Mouse (Mus musculus) cerebral cortex, adult 2 months (tissue): ENCODE results near the gene Lclat1.

Experiments used
- WGBS: fragments of 180-500 bp; shearing (Covaris S2); methylation state at CpG from one replicate; pipeline ENCODE4 v1.1.7; 2018; 5-methylcytosine and 5-hydroxymethylcytosine counted together

Lclat1 gene

GRCm38 (mm10) chr17:73142445-73142844 is 34.7 kb downstream of the Lclat1 start:
- WGBS: 87% methylated on average over 2 of the region's 2 CpGs

DNA sequence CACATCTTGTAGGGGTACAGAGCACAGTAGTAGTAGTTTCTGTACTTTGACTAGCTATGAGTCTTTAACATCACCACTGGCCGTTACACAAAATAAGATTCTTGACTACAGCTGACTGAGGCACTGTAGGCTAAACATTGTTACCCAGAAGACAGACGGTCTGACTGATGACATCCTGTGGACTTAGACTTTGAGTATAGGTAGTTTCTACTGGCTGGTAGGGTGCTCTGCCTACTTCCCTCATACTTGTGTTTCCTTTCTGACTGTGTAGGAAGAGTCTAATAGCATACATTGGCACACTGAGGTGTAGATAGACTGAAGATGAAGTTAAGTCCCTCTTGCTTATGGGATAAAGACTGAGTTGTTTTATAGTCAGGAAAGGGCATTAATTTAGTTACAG is 37.6 kb downstream of the Lclat1 start:
- 93% methylated on average over 2 of the region's 2 CpGs for WGBS

- WGBS: 74% methylated on average over 2 of the region's 2 CpGs
Measured at GRCm38 (mm10) chr17:73148607-73149006, 40.8 kb downstream of the Lclat1 start.

DNA sequence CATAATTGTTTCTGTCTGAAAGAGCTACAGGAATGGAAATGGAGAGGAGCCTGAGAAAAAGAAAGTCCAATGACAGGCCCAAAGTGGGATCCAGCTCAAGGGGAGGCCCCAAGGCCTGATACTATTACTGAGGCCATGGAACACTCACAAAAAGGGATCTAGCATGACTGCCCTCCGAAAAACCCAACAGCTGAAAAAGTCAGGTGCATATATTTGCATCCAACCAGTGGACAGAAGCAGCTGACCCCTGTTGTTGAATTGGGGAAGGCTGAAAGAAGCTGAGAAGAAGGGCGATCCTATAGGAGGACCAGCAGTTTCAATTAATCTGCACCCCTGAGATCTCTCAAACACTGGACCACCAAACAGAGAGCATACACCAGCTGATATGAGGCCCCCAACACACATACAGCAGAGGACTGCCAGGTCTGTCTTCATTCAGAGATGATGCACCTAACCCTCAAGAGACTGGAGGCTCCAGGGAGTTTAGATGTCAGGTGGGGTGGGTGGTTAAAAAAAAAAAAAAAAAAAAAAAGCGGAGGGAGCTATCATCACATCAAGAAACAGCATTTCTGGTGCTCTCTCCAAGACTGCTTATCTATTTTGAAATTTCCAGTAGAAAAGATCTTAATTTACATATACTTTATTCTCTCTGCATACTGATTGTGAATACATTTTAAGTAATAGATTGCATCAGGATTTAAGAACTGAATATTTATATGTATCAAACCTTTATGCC is 45.2 kb downstream of the Lclat1 start:
- 86% methylated on average over 3 of the region's 3 CpGs for WGBS

GRCm38 (mm10) chr17:73153672-73154071 is 45.9 kb downstream of the Lclat1 start:
- WGBS: 87% methylated on average over 2 of the region's 2 CpGs

DNA sequence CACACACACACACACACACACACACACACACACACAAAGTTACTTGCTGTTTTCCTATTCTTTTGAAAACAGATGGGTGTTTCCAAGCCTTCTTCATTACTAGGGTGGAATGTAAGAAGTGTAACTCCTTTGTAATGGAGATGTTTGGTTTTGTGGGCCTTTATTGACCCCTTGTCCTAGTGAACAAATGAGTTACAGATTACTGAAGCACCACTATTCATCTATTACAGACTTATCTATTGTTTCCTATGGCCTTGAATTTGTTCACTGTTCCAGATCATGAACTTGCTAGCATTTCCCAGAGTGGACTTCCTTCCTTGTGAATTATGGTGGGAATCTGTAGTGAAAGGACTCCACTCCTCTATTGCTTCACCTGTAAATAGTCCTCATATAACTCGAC is 48.8 kb downstream of the Lclat1 start:
- 75% methylated on average over 1 of the region's 1 CpGs for WGBS

- WGBS: 80% methylated on average over 6 of the region's 6 CpGs
Measured at GRCm38 (mm10) chr17:73161795-73162194, 54.0 kb downstream of the Lclat1 start.

GRCm38 (mm10) chr17:73162445-73163208 is 54.8 kb downstream of the Lclat1 start:
- 89% methylated on average over 15 of the region's 15 CpGs for WGBS

DNA sequence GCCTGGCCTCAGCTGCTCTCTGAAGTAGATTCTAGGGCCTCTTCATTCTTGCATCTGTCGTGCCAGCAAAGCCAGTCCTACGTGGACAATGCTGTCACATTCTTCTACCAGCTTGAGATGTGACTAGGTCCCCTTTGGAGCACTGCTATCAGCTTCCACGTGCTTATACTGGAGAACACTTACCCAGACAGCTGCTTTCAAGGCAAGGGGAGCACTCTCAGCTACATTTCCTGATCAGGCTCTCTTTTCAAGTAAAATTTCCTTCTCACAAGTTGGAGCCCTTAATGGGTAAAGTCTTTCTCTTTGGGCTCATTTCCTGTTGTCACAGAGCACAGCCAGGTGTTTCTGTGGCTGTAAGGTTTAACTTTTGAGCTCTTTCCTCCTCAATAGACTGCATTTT is 55.8 kb downstream of the Lclat1 start:
- 76% methylated on average over 3 of the region's 3 CpGs for WGBS

GRCm38 (mm10) chr17:73164121-73164520 is 56.3 kb downstream of the Lclat1 start:
- WGBS: 79% methylated on average over 2 of the region's 2 CpGs

DNA sequence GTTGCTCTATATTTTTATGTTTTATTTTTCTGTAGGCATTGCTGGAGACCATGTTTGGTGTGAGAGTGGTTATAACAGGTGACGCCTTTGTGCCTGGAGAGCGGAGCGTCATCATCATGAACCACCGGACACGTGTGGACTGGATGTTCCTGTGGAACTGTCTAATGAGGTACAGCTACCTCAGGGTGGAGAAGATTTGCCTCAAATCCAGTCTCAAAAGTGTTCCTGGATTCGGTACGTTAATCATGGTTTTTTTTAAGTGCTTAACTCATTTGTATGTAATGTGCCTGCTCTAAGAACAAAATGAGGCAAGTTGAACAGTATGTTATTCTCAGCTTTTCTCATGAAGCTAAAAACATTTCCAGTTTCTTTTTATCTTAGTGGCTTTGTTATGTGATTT is 61.7 kb downstream of the Lclat1 start:
- WGBS: 74% methylated on average over 7 of the region's 7 CpGs

GRCm38 (mm10) chr17:73170141-73170540 is 62.4 kb downstream of the Lclat1 start:
- 94% methylated on average over 5 of the region's 5 CpGs for WGBS

GRCm38 (mm10) chr17:73174083-73174562 is 66.3 kb downstream of the Lclat1 start:
- WGBS: 66% methylated on average over 5 of the region's 5 CpGs

- 83% methylated on average over 5 of the region's 5 CpGs for WGBS
Measured at GRCm38 (mm10) chr17:73175720-73176119, 67.9 kb downstream of the Lclat1 start.

DNA sequence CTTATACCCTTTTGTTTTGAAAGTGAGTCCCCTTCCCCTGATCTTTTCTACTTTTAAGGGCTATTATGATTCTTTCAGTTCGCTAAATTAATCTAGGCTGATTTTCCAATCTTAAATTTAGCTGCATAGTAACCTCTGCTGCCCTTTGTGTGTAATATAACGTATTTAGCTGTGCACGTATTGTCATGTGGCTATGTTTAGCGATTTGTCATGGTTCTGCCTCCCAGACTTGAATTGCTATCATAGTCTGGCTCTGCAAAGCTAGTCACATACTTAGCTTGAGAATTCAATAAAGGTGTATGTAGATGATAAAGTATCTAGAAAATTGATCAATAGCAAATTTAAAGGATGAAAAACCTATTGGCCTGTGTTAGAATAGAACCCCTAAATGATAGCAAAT is 69.3 kb downstream of the Lclat1 start:
- 89% methylated on average over 4 of the region's 4 CpGs for WGBS

DNA sequence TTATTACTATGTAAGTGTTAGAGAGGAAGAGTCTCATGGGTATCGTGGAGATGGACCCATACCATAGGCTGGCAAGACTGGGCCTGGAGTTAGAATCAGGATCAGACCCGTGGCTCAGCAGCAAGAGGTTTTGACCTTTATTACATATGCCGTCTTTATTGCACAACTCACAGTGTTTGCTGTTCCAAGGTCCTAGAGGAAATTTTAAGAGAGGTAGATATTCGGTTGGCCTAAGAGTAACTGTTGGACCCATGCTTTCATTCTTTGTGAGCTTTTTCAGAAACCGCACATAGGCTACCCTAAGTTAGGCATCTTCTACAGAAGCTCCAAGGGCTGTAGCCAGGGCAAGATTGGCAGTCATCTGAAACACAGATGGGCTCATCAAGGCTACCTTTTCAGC is 79.1 kb downstream of the Lclat1 start:
- 95% methylated on average over 5 of the region's 5 CpGs for WGBS

- 83% methylated on average over 6 of the region's 6 CpGs for WGBS
Measured at GRCm38 (mm10) chr17:73194146-73194545, 86.4 kb downstream of the Lclat1 start.

DNA sequence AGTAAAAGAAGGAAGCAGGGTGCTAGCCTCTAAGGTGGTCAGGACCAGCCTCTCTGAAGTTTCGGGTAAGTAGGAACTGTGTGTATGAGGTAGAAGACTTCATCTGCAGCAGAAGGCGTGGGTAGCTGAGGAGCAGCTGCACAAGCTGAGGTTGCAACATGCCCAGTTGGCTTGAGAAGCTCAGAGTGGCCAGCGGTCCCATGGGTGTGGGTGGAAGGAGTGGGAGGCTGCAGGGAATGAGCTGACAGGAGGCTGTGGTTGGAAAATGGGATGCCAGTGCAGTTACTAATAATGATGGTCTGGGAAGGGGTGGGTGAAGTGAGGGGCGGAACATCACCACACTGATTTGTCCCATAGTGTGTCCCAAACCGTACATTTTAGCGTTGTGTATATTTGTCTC is 86.8 kb downstream of the Lclat1 start:
- WGBS: 76% methylated on average over 6 of the region's 6 CpGs

DNA sequence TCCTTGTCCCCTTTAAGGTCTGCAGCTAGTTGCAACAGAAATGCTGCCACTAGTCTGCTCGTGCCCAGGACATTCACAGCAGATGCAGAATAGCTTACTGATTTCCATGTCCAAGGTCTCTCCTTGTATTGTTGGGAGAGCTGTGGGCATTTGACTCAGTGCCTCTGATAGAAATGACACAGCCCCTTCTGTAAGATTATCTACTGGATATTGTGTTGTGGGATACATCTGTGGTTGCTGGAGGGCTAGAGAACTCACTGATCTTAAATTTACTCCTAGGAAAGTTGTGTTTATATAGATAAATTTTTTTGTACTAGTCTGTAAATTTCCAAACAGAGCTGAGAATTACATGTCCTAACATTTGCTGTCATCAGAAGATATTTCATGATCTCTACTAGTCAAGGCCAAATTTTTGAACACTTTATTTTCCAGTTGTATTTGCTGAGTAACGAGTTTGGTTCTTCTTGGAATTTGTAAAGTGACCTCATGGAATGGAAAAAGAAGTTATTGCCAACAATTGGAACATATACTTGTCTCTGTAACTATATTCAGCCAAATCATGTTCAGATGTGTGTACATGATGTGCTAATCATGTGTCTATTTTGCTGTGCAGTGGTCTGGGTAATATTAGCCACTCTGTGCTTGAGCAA is 87.4 kb downstream of the Lclat1 start:
- WGBS: 75% methylated on average over 2 of the region's 2 CpGs

GRCm38 (mm10) chr17:73196139-73196538 is 88.4 kb downstream of the Lclat1 start:
- WGBS: 93% methylated on average over 1 of the region's 1 CpGs

GRCm38 (mm10) chr17:73197724-73198123 is 89.9 kb downstream of the Lclat1 start:
- WGBS: 92% methylated on average over 1 of the region's 1 CpGs

DNA sequence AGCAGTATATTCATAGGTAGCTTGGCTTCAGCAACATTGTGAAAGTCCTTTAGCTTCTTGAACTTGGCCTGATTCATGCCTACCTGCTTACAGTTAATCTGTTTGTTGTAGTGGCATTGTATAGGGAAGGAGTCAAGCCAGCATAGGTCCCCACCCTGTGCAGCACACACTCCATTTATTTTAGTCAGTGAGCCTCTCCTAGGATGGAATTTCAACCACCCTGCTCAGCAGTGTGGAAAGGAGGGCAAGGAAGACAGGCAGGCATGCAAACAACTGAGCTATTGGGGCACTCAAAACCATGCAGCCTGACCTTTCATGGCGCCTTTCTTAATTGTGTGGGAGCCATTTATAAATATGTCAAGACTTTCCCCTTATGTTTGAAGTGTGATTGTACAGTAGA is 92.6 kb downstream of the Lclat1 start:
- 97% methylated on average over 1 of the region's 1 CpGs for WGBS
